Mouse (Mus musculus) spleen, postnatal 10 days (tissue): ENCODE results near the gene Timm10.
"Not testable (repeated sequence)": the region's sequence is repeated elsewhere in the genome, so short reads cannot be mapped to it uniquely, and the experiment has no call there.

ENCODE experiments used
- DNase-seq, 2 experiments: peaks; one replicate each; pipeline ENCODE4 v3.0.0; 2021 to 2022; ENCODE audit warnings: low spot score in 2 of 2

Gene Timm10

GRCm38 (mm10) chr2:84826488-84827282 lies at the start of gene Timm10:
Timm10 (plus strand) TSS chr2:84826997.
- peak; percentile 67 to 78 for DNase-seq

GRCm38 (mm10) chr2:84777706-84778105 lies 49.1 kb upstream of the Timm10 start:
- no peak for DNase-seq

- DNase-seq = peak in 1 of 2 experiments; percentile 39
Observed at GRCm38 (mm10) chr2:84779210-84779609, 47.6 kb upstream of the Timm10 start.

GRCm38 (mm10) chr2:84783315-84783714 lies 43.5 kb upstream of the Timm10 start:
- DNase-seq = no peak

GRCm38 (mm10) chr2:84783840-84784566 lies 42.8 kb upstream of the Timm10 start:
- DNase-seq = no peak

- DNase-seq = no peak
Observed at GRCm38 (mm10) chr2:84788316-84788715, 38.5 kb upstream of the Timm10 start.

GRCm38 (mm10) chr2:84790418-84790817 lies 36.4 kb upstream of the Timm10 start:
- DNase-seq = no peak

- no peak for DNase-seq
Observed at GRCm38 (mm10) chr2:84792516-84792915, 34.3 kb upstream of the Timm10 start.

- DNase-seq = no peak
Observed at GRCm38 (mm10) chr2:84793154-84793553, 33.6 kb upstream of the Timm10 start.

GRCm38 (mm10) chr2:84793871-84794270 lies 32.9 kb upstream of the Timm10 start:
- no peak for DNase-seq

GRCm38 (mm10) chr2:84797833-84798492 lies 28.8 kb upstream of the Timm10 start:
- peak; percentile 76 to 88 for DNase-seq

- DNase-seq = peak; percentile 85 to 94
Observed at GRCm38 (mm10) chr2:84798493-84798921, 28.3 kb upstream of the Timm10 start, which contains the start of gene Ube2l6. Ube2l6 (plus strand) TSS chr2:84798828.

GRCm38 (mm10) chr2:84799041-84799561 lies 27.7 kb upstream of the Timm10 start:
- peak; percentile 69 to 83 for DNase-seq

- no peak for DNase-seq
Observed at GRCm38 (mm10) chr2:84800304-84800703, 26.5 kb upstream of the Timm10 start.

GRCm38 (mm10) chr2:84801223-84801622 lies 25.6 kb upstream of the Timm10 start:
- DNase-seq = not testable (repeated sequence)

GRCm38 (mm10) chr2:84803963-84804362 lies 22.8 kb upstream of the Timm10 start:
- DNase-seq = no peak

GRCm38 (mm10) chr2:84806546-84806945 lies 20.3 kb upstream of the Timm10 start:
- no peak for DNase-seq

- DNase-seq = no peak
Observed at GRCm38 (mm10) chr2:84809330-84809729, 17.5 kb upstream of the Timm10 start.

- no peak for DNase-seq
Observed at GRCm38 (mm10) chr2:84810526-84810885, 16.3 kb upstream of the Timm10 start.

GRCm38 (mm10) chr2:84810886-84811577 lies 15.8 kb upstream of the Timm10 start:
- peak; percentile 91 for DNase-seq

GRCm38 (mm10) chr2:84811880-84812279 lies 14.9 kb upstream of the Timm10 start:
- DNase-seq = peak; percentile 79 to 89
